Mouse (Mus musculus): ENCODE results near the gene Ushbp1. TPM values are rescaled to one million over a fixed set of nuclear protein-coding genes. Genes with fewer than 3 reads are reported as not detected.

Gene Ushbp1
- polyA plus RNA-seq, 1 experiment from 2014 or later, result 3.0 TPM

GRCm38 (mm10) chr8:71406099-71407015, 10.8 kb upstream of the Ushbp1 start:
- peak overlapping the region; percentile 97 for H3K4me2 ChIP-seq
- peak; percentile 76 for ATAC-seq (replicated peaks; ENCODE audit: insufficient number of reproducible peaks, low FRiP score, low TSS enrichment)
- 2% methylated on average over 55 of the region's 55 CpGs for WGBS (ENCODE audit: insufficient replicate concordance)
- peak overlapping the region; percentile 82 for H3K4me3 ChIP-seq (ENCODE audit: low read depth, low read length)
- peaks cover 11% of the 10 kb centered on the region for H3K36me3 ChIP-seq (ENCODE audit: control insufficient read depth, insufficient read depth, low read length)
- peak overlapping the region; percentile 57 for H3K27ac ChIP-seq (ENCODE audit: low read depth, low read length)
- H3K4me1 ChIP-seq (ENCODE audit: control insufficient read depth, insufficient read depth, low read length), result peaks cover 7% of the 10 kb centered on the region
- peak overlapping the region; percentile 85 for H3K9ac ChIP-seq (ENCODE audit: low read depth, low read length)
- no peaks in the 10 kb centered on the region for H3K27me3 ChIP-seq (ENCODE audit: control insufficient read depth, insufficient read depth, low read length)
- no peaks in the 10 kb centered on the region for H3K9me3 ChIP-seq (replicated peaks; ENCODE audit: control insufficient read depth, low read length)

- 17% methylated on average over 32 of the region's 33 CpGs for WGBS (ENCODE audit: insufficient replicate concordance)
- H3K36me3 ChIP-seq (ENCODE audit: control insufficient read depth, insufficient read depth, low read length), result peaks cover 11% of the 10 kb centered on the region
- H3K4me1 ChIP-seq (ENCODE audit: control insufficient read depth, insufficient read depth, low read length), result peaks cover 7% of the 10 kb centered on the region
- H3K4me3 ChIP-seq (ENCODE audit: low read depth, low read length), result peak within 1 kb of the TSS; percentile 82
- no peaks in the 10 kb centered on the region for H3K9me3 ChIP-seq (replicated peaks; ENCODE audit: control insufficient read depth, low read length)
- H3K27me3 ChIP-seq (ENCODE audit: control insufficient read depth, insufficient read depth, low read length), result no peaks in the 10 kb centered on the region
- H3K4me2 ChIP-seq, result peak within 1 kb of the TSS; percentile 97
- H3K9ac ChIP-seq (ENCODE audit: low read depth, low read length), result peak within 1 kb of the TSS; percentile 85
- peak; percentile 87 for ATAC-seq (replicated peaks; ENCODE audit: insufficient number of reproducible peaks, low FRiP score, low TSS enrichment)
- peak within 1 kb of the TSS; percentile 57 for H3K27ac ChIP-seq (ENCODE audit: low read depth, low read length)
Observed at GRCm38 (mm10) chr8:71405401-71406098, 9.9 kb upstream of the Ushbp1 start, which contains the start of gene Ankle1. Ankle1 (plus strand) TSS chr8:71406010.

GRCm38 (mm10) chr8:71404951-71405351, 9.3 kb upstream of the Ushbp1 start:
- 83% methylated on average over 9 of the region's 9 CpGs for WGBS (ENCODE audit: insufficient replicate concordance)
- no peaks in the 10 kb centered on the region for H3K27me3 ChIP-seq (ENCODE audit: control insufficient read depth, insufficient read depth, low read length)
- H3K9ac ChIP-seq (ENCODE audit: low read depth, low read length), result no peak overlapping the region
- ATAC-seq (replicated peaks; ENCODE audit: insufficient number of reproducible peaks, low FRiP score, low TSS enrichment), result no peak
- H3K9me3 ChIP-seq (replicated peaks; ENCODE audit: control insufficient read depth, low read length), result no peaks in the 10 kb centered on the region
- H3K4me3 ChIP-seq (ENCODE audit: low read depth, low read length), result no peak overlapping the region
- peaks cover 7% of the 10 kb centered on the region for H3K4me1 ChIP-seq (ENCODE audit: control insufficient read depth, insufficient read depth, low read length)
- peaks cover 11% of the 10 kb centered on the region for H3K36me3 ChIP-seq (ENCODE audit: control insufficient read depth, insufficient read depth, low read length)
- peak overlapping the region; percentile 97; the same call in 1 of the 2 replicates for H3K4me2 ChIP-seq
- no peak overlapping the region for H3K27ac ChIP-seq (ENCODE audit: low read depth, low read length)

GRCm38 (mm10) chr8:71404011-71404410, 8.4 kb upstream of the Ushbp1 start:
- H3K9ac ChIP-seq (ENCODE audit: low read depth, low read length), result no peak overlapping the region
- WGBS (ENCODE audit: insufficient replicate concordance), result 89% methylated on average over 8 of the region's 8 CpGs
- H3K4me1 ChIP-seq (ENCODE audit: control insufficient read depth, insufficient read depth, low read length), result peaks cover 7% of the 10 kb centered on the region
- no peaks in the 10 kb centered on the region for H3K9me3 ChIP-seq (replicated peaks; ENCODE audit: control insufficient read depth, low read length)
- no peak overlapping the region for H3K4me2 ChIP-seq
- ATAC-seq (replicated peaks; ENCODE audit: insufficient number of reproducible peaks, low FRiP score, low TSS enrichment), result no peak
- H3K27ac ChIP-seq (ENCODE audit: low read depth, low read length), result no peak overlapping the region
- no peaks in the 10 kb centered on the region for H3K27me3 ChIP-seq (ENCODE audit: control insufficient read depth, insufficient read depth, low read length)
- no peak overlapping the region for H3K4me3 ChIP-seq (ENCODE audit: low read depth, low read length)
- H3K36me3 ChIP-seq (ENCODE audit: control insufficient read depth, insufficient read depth, low read length), result peaks cover 9% of the 10 kb centered on the region

GRCm38 (mm10) chr8:71403107-71403885, 7.7 kb upstream of the Ushbp1 start:
- Histone ChIP-seq H3K27me3 (ENCODE audit: control insufficient read depth, insufficient read depth, low read length) (no peaks in the 10 kb centered on the region), H3K27ac (ENCODE audit: low read depth, low read length) (no peak overlapping the region), H3K36me3 (ENCODE audit: control insufficient read depth, insufficient read depth, low read length) (peaks cover 3% of the 10 kb centered on the region; the same call in 1 of the 2 replicates), H3K4me2 (no peak overlapping the region), H3K9ac (ENCODE audit: low read depth, low read length) (no peak overlapping the region), H3K4me1 (ENCODE audit: control insufficient read depth, insufficient read depth, low read length) (peaks cover 7% of the 10 kb centered on the region), H3K9me3 (replicated peaks; ENCODE audit: control insufficient read depth, low read length) (no peaks in the 10 kb centered on the region), H3K4me3 (ENCODE audit: low read depth, low read length) (no peak overlapping the region)
- WGBS (ENCODE audit: insufficient replicate concordance), result 61% methylated on average over 6 of the region's 6 CpGs
- no peak for ATAC-seq (replicated peaks; ENCODE audit: insufficient number of reproducible peaks, low FRiP score, low TSS enrichment)

GRCm38 (mm10) chr8:71402446-71402964, 6.9 kb upstream of the Ushbp1 start:
- H3K9ac ChIP-seq (ENCODE audit: low read depth, low read length), result no peak overlapping the region
- H3K27ac ChIP-seq (ENCODE audit: low read depth, low read length), result no peak overlapping the region
- no peaks in the 10 kb centered on the region; the same call in 1 of the 2 replicates for H3K36me3 ChIP-seq (ENCODE audit: control insufficient read depth, insufficient read depth, low read length)
- no peaks in the 10 kb centered on the region for H3K9me3 ChIP-seq (replicated peaks; ENCODE audit: control insufficient read depth, low read length)
- no peak overlapping the region for H3K4me2 ChIP-seq
- peaks cover 10% of the 10 kb centered on the region for H3K4me1 ChIP-seq (ENCODE audit: control insufficient read depth, insufficient read depth, low read length)
- 89% methylated on average over 9 of the region's 9 CpGs for WGBS (ENCODE audit: insufficient replicate concordance)
- no peaks in the 10 kb centered on the region for H3K27me3 ChIP-seq (ENCODE audit: control insufficient read depth, insufficient read depth, low read length)
- no peak overlapping the region for H3K4me3 ChIP-seq (ENCODE audit: low read depth, low read length)
- ATAC-seq (replicated peaks; ENCODE audit: insufficient number of reproducible peaks, low FRiP score, low TSS enrichment), result no peak

- Histone ChIP-seq H3K9me3 (replicated peaks; ENCODE audit: control insufficient read depth, low read length) (no peaks in the 10 kb centered on the region), H3K9ac (ENCODE audit: low read depth, low read length) (no peak overlapping the region), H3K4me3 (ENCODE audit: low read depth, low read length) (no peak overlapping the region), H3K36me3 (ENCODE audit: control insufficient read depth, insufficient read depth, low read length) (no peaks in the 10 kb centered on the region; the same call in 1 of the 2 replicates), H3K27ac (ENCODE audit: low read depth, low read length) (no peak overlapping the region), H3K27me3 (ENCODE audit: control insufficient read depth, insufficient read depth, low read length) (no peaks in the 10 kb centered on the region), H3K4me2 (no peak overlapping the region), H3K4me1 (ENCODE audit: control insufficient read depth, insufficient read depth, low read length) (peaks cover 11% of the 10 kb centered on the region)
- ATAC-seq (replicated peaks; ENCODE audit: insufficient number of reproducible peaks, low FRiP score, low TSS enrichment), result no peak
Observed at GRCm38 (mm10) chr8:71401454-71401853, 5.9 kb upstream of the Ushbp1 start.

GRCm38 (mm10) chr8:71400826-71401225, 5.2 kb upstream of the Ushbp1 start:
- Histone ChIP-seq H3K9me3 (replicated peaks; ENCODE audit: control insufficient read depth, low read length) (no peaks in the 10 kb centered on the region), H3K4me1 (ENCODE audit: control insufficient read depth, insufficient read depth, low read length) (peaks cover 14% of the 10 kb centered on the region)

More at GRCm38 (mm10) chr8:71400826-71401225, 5.2 kb upstream of the Ushbp1 start:
- Histone ChIP-seq H3K27ac (ENCODE audit: low read depth, low read length) (no peak overlapping the region), H3K4me2 (no peak overlapping the region), H3K27me3 (ENCODE audit: control insufficient read depth, insufficient read depth, low read length) (no peaks in the 10 kb centered on the region), H3K9ac (ENCODE audit: low read depth, low read length) (no peak overlapping the region), H3K4me3 (ENCODE audit: low read depth, low read length) (no peak overlapping the region), H3K36me3 (ENCODE audit: control insufficient read depth, insufficient read depth, low read length) (no peaks in the 10 kb centered on the region; the same call in 1 of the 2 replicates)
- WGBS (ENCODE audit: insufficient replicate concordance), result 83% methylated on average over 2 of the region's 2 CpGs
- no peak for ATAC-seq (replicated peaks; ENCODE audit: insufficient number of reproducible peaks, low FRiP score, low TSS enrichment)

All from heart, embryonic 11.5 days (tissue).